Mouse (Mus musculus) heart, adult 8-10 months (tissue): ENCODE measurements around the gene Xrra1. TPM values are rescaled to one million over a fixed set of nuclear protein-coding genes. Genes with fewer than 3 reads are reported as not detected.
"Not testable (repeated sequence)": the region's sequence is repeated elsewhere in the genome, so short reads cannot be mapped to it uniquely, and the experiment has no call there.

ENCODE experiments used
- DNase-seq: peaks from one replicate; pipeline ENCODE4 v3.0.0; 2022; ENCODE audit warnings: low spot score
- total RNA-seq, 4 experiments: library from RNA; stranded (reverse); gene quantifications; 2 replicates each; pipeline ENCODE4 v1.2.4; 2022

The Xrra1 gene
- total RNA-seq: not detected

DNA sequence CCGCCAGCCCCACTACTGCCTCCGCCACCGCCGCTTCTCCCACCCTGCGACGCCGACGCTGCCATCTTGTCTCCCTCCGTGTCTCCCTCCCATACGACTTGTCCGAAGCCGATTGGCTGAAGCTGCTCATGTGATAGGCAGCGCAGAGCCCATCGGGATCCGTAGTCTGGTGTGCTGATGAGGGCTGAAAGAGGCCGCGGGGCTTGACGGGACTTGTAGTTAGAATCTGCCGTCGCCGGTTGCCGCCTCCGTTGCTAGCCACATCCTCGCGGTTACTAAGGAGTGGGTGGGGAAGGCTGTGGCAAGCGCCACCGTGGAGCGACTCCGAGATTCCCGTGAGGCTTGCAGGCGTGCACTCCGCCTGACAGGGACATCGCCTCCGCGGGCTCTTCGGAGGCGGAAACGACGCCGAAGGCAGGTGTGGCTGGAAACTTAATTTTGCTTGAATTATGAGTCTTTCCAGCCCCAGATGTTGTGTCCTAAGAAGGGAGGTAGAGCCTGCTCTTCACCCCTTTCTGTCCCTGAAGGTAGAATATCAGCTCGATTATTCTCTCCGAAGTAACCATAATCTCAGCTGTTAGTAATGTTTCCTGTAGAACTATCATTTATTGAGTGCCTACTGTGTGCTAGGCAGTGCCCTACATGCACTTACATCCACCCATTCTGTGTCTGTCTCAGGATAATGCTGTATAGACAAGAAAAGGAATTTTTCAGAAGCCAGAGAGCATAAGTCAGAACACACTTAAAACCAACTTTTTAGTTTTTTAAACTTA, at the start of gene Xrra1:
Gene Xrra1 (plus strand): TSS at position 304 of the 773 bp plus-strand sequence.
- DNase-seq: peak; percentile 97

DNA sequence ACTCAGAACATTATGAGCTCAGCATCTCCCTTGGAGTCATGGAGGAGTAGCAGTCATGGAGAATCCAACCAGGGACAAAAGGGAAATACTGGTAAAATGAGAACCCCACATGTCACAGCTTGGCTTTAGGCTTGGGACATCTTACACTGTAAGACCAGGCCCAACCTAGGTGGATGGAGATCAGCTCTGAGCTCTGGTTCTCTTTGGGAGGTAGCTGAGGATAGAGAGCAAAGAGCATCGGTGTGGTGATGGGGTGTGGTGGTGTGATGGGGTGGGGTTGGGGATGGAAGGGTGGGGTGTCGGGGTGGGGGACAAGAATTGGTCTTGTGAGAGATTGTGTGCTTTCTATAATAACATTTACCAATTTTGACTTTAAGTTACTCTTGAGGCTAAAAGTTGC, 48.1 kb upstream of the Xrra1 start:
- no peak for DNase-seq

DNA sequence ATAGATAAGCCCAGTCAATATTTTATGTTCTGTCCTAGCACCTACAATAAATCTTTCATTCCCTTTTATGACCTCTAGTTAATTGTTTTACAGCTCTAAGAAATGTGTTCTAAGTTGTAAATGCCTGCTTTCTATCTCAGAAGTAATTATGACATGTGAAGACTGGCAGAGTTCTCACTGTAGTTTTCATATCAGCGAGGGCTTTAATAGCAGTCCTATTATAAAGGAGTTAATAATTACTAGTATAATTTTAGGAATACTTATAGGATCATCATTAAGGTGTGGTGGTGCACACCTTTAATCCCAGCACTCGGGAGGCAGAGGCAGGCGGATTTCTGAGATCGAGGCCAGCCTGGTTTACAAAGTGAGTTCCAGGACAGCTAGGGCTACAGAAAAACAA, 47.3 kb upstream of the Xrra1 start:
- no peak for DNase-seq

DNA sequence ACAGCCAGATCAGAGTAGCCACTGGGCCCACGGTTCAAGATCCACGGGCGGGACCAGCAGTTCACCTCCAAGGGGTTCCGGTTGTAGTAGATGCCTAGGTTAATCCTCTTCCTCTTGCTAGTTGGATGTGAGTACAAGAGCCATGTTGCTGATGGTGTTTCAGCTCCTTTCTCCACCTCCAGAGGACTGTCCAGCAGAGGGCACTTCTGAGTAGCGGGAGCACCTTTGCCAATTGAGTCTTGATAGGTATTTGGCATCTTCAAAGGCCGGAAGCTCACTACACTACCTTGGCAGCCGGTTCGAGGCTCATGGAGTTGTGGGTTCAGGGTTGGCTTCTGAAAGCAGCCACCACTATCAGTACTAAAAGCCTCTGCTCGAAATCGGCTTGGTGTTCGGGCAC, 45.5 kb upstream of the Xrra1 start:
- no peak for DNase-seq

DNA sequence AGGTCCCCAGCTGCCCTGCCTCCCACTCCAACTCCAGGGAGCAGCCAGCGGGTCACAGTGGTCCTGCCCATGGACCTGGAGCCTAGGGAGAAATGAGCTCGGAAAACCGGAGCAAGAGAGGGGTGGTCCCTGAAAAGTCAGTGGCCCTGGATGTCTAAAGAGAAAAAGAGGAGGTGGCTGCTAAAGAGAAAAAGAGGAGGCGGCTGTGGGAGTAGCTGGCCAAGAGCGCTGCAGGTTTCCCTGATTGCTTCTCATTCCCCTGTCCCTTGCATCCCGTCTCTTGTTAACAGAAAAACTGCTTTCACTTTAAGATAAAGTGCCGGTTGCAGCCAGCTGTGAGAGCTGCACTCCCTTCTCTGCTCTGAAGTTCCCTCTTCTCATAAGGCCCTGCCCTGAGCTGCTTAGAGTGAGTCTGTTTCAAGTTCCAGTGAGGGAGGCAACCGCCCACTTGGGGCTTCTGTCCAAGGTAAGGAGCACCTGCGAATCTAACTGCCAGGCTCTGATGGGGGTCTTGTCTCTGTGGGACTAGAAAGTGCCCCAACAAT, 40.7 kb upstream of the Xrra1 start:
- DNase-seq: not testable (repeated sequence)

DNA sequence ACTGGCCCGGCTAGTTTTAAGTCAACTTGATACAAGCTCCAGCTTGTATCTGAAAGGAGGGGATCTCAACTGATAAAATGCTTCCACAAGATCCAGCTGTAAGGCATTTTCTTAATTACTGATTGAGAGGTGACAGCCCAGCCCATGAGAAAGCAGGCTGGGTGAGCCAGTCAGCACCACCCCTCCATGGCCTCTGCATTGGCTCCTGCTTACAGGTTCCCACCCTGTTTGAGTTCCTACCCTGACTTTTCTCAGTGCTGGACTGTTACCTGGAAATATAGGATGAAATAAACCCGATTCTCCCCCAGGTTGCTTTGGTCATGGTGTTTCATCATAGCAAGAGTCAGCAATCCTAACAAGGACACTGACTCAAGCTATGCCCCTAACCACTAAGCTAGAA, 37.0 kb upstream of the Xrra1 start:
- no peak for DNase-seq

DNA sequence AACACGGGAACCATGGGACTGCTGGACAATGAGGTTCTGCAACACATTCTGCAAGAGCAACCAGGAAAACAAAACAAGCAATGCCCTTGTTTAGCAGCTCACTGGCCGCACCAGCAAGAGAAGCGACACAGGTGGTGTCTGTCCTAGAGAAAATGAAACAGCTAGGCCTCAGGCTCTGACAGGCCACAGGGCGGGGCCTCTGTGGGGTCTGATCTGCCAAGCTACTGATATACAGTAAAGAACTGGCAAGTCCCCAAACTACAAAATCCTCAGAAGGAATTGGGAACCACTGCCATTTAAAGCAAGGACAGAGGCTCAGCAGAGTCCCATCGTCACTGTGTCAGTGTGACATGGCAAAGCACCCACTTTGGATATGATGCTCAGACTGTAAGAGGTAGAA, 36.5 kb upstream of the Xrra1 start:
- DNase-seq: no peak

DNA sequence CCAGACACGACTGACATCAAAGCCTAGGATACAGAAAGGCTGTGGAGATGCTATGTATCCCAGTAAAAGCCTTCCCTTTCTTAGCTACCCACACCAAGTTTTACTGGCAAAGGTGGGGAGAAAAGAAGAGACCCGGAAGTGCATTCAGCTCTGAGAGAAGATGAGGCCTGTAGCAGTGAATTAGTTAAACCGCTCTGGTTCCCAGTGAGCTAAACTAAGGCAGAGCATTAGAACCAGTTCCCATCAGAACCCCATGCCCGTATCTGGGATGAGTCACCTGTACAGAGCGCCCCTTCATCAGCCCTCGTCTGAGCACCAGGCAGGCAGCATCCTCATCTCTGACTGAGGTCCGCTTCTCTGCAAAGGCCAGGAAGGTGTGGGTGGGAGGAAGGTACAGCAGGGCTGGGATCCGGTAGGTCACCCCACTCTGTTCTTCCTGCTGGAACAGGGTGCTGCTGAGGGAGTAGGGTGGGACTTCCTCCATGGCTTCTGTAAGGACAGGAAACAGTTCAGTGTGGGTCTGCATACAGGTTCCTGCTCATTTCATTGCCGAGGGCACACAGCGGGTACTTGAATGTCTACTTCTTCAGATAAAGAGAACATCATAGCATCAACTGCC, 35.8 kb upstream of the Xrra1 start:
- DNase-seq: no peak

DNA sequence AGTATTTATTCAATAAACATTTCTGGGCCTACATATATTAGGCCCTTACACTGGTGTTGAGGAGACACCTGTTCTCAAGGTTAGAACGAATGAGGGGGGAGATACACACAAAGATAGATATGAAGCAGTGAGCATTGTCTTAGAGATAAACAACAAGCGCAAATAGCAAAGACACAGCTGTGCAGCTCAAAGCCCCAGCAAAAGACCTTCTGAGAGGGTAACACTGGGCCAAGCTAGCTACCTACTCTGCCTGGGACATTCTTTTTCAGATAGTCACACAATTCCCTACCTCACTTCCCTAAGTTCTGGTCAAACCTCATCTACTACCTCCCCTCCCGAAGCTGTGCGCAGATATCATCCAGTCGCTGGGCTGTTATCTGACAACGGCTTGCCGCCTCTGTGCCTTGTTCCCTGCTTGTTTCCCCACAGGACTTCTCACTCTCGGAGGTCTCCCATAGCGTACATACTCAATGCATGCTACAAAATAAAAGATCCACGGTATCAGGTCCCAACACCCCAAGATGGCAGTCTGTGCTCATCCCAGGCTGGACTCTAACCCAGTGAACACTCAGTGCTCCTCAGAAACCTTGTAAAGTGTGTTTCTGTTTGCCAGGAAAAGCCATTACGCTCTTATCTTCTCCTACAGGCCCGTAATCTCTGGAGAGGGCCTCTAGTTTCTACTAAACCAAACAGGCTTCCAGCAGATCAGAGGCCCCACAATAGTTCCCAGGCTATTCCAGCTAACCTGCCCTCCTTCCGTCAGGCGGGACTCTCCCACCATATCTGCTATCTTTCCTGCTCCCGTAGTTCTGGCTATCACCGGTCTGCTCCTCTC, 34.0 kb upstream of the Xrra1 start:
- DNase-seq: no peak

DNA sequence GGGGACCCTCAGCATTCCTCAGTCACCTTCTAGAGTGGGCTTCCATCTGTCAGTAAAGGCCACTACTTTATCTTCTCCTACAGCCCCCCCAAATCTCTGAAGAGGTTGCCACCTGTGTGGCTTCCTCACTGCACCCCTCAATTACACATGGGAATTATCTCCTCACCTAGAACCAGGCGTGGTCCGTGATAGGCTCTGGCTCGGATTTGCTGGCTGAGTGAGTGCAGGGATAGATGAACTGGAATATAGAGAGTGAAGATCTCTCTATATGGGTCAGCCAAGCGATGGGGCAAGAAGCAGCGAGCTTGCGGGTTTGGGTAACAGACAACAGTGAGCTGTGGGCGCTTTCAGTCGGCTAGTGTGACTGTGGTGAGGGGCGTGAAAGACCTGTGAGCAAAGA, 33.4 kb upstream of the Xrra1 start:
- no peak for DNase-seq

DNA sequence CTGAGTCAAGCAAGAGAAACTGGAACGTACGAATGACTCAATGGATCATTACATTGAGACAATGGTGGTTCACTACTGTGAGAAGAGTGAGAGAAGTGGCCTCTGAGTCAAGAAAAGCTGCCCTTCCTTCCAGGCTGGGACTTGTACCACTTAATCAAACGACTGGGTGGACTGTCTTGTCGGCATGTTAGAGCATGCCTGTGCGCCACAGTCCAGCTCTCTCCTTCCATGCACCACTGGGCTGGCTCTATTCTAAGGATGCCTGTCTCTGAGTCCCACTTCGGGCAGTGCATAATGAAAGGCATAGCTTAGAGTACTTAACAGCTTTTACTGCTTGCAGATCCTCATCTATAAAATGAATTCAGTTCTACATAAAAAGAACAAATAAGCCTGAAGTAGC, 32.8 kb upstream of the Xrra1 start:
- no peak for DNase-seq

DNA sequence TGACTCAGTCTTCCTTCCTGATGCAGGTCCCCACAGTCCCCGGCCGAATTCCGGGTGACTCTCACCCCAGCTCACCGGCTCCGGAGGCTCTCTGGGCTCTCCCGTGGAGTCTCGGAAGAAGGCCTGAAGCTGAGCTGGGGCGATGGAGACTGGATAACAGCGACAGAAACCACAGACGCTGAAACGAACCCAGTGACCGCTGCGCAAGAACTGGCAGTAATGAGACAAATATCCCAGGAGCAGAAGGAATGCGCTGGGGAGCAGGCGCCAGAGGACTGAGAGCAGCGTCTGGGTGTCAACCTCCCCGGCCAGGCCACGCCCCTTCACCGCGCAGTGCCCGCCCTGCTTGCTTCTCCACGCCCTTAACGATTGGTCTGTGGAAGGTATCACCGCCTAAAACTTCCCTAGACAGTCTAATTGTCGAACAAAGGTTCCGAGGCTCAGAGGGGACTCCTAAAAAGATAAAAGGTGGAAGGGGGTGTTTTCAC, 30.8 kb upstream of the Xrra1 start, which contains the start of gene Neu3:
Gene Neu3 (minus strand): TSS at position 335 of the 488 bp plus-strand sequence.
- DNase-seq: peak; percentile 94

DNA sequence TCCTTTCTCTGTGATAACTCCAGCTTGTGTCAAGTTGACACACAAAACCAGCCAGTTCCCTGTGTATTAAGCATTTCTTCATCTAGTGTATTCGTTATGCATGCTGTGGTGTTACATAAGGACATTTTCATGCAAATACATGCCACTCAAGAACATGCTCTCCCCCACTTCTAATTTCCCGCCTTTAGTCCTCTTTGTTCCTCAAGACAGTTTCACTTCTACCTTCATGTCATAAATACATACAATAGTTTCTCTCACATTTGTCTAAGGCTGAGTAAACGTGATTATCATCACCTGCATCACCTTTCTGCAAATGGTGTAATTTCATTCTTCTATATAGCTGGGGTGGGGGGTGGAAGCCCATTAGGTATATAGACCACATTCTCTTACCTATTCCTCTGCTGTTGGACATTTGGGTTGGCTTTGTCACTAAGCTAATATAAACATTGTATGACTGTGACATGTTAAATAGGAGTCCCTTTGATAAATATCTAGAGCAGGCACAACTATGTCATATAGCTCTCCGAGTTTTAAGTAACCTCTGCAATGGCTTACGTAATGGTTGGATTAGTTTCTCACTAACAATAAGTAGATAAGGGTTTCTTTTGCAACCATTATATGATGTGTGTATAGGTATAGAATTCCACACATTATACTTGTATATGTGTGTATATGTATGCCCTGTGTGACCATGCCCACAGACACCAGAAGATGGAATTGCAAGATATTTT, 25.6 kb upstream of the Xrra1 start:
- DNase-seq: no peak

DNA sequence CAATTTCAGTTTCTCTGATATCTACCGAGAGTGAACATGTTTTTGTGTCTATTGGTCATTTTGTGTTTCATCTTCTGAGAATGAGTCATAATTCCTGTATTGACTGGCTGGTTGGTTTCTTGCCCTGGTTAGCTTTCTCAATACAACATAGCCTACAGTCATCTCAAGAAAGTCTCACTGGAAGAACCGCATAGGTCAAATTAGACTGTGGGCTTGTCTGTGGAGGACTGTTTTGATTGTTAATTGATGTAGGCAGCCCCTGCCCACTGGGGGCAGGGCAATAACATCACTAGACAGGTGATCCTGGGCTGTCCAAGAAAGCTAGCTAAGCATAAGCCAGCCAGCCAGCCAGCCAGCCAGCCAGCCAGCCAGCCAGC, 25.1 kb upstream of the Xrra1 start:
- no peak for DNase-seq

DNA sequence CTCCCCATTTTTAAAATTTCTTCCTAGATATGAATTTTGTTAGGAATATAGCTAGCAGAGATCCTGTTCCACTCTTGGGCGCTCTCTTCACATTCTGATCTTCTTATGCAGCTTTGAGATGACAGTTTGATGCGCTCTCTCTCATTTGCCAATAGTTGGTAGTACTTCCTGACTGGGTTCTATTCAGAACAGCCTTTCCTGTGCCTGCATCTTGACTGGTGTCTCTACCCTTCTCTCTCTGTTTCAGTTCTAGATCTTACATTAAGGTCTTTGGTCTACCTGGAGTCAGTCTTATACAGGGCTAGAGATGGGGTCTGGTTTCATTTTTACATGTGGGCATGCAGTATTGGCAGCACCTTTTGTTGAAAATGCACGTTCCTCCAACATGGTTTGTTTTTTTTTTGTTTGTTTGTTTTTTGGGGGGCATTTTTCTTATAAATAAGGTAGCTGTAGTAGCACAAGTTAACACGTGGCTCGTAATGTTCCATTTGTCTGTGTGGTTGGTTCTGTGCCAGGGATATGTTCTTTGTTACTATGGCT, 24.5 kb upstream of the Xrra1 start:
- DNase-seq: no peak

DNA sequence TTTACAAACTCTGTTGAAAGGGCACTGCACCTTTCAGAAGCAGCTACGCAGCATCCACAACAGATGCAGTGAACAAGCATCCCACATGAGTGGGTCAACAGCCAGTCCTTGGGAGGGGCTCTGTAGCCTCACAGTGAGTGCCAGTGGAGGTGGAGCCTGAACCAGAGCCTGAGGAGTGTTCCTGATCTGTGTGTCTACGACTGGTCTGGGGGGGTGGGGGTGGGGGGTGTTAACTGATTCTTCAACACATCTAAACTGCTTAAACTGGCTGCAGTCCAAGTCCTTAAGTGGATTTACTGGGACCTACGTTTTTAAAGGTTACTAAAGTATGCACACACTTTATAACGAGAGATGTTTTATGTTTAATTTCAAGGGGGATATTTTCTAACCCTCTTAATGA, 22.1 kb upstream of the Xrra1 start:
- no peak for DNase-seq

DNA sequence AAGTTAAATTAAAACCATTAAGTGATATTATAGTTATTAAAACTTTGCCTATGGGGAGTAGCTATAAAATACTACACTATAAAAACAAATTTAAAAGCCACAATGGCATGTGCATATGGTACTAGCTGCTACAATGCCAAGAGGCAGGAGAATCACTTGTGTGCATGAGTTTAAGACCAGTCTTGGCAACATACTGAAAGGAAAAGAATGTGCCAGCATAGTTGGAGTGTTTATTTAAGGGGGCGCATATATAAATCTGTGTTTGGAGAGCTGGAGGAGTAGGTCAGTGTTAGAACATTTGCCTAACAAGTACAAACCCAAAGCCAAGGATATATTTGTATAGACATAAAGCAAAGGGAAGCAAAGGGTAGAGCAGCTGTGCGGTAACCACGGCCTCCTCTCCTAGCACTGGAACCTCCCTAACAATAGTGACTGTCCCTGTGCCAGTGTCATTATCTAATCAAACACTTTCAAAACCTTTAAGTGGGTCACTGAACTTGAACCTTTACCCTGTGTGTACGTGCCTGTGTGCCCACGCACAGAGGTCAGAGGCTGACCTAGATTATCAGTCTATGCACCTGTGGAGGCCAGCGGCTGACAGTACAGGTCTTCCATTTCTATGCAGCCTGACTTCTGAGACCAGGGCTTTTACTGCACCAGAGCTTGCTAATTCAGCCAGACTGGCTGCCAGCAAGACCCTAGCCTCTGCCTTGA, 21.4 kb upstream of the Xrra1 start:
- no peak for DNase-seq

DNA sequence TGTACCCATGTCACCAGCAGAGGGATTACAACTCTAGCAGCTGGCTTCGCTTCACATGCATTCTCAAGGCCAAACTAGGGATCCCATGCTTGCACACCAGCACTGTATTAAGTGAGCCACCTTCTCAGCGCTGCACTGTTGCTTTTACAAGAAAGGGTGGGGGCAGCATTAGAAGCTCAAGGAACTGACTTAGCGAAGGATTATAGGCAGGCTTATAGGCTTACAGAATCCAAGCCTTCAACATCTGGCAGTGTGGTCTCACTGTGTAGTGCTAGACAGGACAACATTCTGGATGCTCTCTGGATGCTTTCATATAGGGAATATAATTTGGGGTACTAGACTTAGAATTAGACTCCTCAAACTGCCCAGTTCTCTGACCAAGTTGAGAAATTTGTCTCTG, 20.7 kb upstream of the Xrra1 start:
- DNase-seq: no peak

DNA sequence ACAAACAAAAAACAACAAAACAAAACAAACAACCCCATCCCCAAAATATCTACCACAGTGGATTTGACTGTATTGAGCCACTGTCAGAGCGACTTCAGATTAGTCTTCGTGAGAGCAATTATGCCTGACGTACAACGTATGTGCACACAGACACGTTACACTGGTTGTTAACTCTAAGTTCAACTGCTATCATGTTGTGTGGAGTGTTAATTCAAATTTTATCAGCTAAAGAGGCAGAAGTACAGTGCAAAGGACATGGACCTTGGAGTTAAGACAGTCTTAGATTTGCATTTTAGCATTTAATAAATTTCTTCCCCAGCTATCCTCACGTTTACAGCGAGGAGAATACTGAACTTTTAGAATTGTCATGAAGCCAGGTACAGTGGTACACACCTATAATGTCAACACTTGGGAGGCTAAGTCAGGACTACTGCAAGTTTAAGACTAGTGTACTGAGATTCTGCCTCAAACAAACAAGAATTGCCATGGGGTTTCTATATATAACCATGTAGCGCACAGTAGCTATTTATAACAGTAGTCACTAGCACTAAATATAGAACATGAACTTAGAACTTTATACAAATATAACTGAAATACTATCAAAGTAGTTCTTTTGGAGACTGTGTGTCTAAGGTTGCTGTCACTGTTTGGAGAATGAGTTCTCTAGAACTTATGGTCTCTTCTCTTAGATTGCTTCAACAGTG, 13.2 kb upstream of the Xrra1 start:
- peak; percentile 17 for DNase-seq

DNA sequence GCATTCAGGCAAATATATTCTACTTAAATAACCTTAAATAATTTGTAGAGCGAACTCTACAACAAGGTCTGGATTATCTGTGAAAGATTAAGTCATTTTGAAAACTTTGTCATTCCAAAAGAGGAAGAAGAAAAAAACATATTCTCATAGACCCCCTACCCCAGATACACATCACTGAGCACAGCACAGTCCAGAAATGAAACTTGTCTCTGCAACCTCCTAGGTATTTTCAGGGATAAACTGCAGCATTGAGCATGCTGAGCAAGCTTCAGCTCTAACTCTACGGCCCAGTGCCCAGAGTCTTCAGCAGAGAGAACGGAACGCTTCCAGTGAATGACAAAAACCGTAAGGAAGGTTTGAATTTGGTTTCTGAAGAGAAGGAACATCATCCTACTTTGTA, 8.4 kb upstream of the Xrra1 start:
- no peak for DNase-seq
